Mouse (Mus musculus): Measurements from ENCODE around the gene Ces2a. TPM values are rescaled to one million over a fixed set of nuclear protein-coding genes. Genes with fewer than 3 reads are reported as not detected.

The Ces2a gene
- polyA plus RNA-seq, 1 experiment from 2014 or later = 2.7 TPM

DNA sequence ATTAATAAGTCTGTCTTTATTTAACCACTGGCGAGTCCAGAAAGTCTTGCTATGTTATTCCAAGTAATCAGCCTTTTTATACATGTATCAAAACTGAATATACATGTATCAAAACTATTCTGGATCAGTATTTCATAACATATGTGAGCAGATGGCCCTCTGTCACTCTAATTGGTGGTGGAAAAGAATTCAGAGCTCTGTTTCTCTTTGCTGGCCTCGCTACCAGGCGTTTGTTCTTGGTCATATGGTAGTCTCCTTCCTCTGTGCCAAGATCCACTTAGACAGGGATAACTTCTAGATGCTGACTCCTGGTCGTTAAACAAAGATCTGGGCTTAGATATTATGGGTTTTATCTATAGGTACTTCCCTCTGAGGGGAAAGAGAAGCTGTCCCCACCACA is 32.7 kb downstream of the Ces2a start:
- no peaks in the 10 kb centered on the region for H3K36me3 ChIP-seq
- no peak overlapping the region for H3K4me3 ChIP-seq (replicated peaks)
- H3K9ac ChIP-seq = no peak overlapping the region
- no peak overlapping the region for H3K27ac ChIP-seq
- H3K9me3 ChIP-seq = no peaks in the 10 kb centered on the region
- 70% methylated on average over 4 of the region's 4 CpGs for WGBS
- no peak overlapping the region for H3K4me2 ChIP-seq
- no peak for ATAC-seq (ENCODE audit: insufficient read depth, low FRiP score, low read depth)
- H3K4me1 ChIP-seq = no peaks in the 10 kb centered on the region
- H3K27me3 ChIP-seq (replicated peaks) = no peaks in the 10 kb centered on the region

DNA sequence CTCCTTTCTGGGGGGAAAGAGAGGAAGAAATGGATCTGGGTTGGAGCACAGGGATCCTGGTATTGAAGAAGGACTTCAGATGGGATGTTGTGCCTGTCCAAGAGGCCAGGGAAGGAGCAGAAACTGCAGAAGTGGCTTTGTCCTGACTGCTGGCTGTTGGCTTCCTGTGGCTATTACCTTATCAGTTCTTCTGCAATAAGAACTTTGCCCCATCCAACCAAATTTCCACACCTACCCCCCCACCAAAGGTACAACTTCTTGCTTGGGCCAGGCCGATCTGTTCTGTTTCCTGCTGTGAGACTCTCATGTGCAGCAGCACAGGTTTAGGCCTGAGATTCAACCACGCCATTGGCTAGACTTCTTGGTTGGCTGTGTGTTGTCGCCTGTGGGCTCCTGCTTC is 36.6 kb downstream of the Ces2a start:
- Histone ChIP-seq H3K4me2 (no peak overlapping the region), H3K36me3 (no peaks in the 10 kb centered on the region), H3K27ac (no peak overlapping the region), H3K9ac (no peak overlapping the region), H3K27me3 (replicated peaks) (no peaks in the 10 kb centered on the region), H3K9me3 (no peaks in the 10 kb centered on the region), H3K4me1 (no peaks in the 10 kb centered on the region), H3K4me3 (replicated peaks) (no peak overlapping the region)
- ATAC-seq (ENCODE audit: insufficient read depth, low FRiP score, low read depth) = no peak
- 87% methylated on average over 3 of the region's 3 CpGs for WGBS

DNA sequence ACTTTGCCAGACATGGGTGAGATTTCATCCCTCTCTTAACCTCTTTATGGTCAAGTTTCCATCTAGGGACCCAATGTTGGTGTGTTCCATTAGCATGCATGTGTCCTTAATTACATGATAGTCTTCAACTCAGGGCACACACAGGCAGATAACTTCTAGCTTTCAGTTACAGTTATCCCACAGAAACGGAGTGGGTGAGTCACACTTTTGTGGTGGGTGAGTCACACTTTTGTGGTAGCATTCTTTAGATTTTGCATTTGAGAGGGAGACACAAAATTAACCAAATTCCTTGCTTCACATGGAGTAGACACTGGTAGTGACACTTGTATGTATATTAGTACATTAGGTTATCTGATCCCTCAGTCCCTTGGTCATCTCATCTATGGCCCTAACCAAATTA is 53.2 kb downstream of the Ces2a start:
- H3K27ac ChIP-seq = no peak overlapping the region
- H3K4me1 ChIP-seq = no peaks in the 10 kb centered on the region
- no peak overlapping the region for H3K9ac ChIP-seq
- WGBS = 55% methylated on average over 1 of the region's 1 CpGs
- no peaks in the 10 kb centered on the region for H3K27me3 ChIP-seq (replicated peaks)
- no peaks in the 10 kb centered on the region for H3K9me3 ChIP-seq
- H3K36me3 ChIP-seq = no peaks in the 10 kb centered on the region
- ATAC-seq (ENCODE audit: insufficient read depth, low FRiP score, low read depth) = no peak
- no peak overlapping the region for H3K4me2 ChIP-seq
- no peak overlapping the region for H3K4me3 ChIP-seq (replicated peaks)

DNA sequence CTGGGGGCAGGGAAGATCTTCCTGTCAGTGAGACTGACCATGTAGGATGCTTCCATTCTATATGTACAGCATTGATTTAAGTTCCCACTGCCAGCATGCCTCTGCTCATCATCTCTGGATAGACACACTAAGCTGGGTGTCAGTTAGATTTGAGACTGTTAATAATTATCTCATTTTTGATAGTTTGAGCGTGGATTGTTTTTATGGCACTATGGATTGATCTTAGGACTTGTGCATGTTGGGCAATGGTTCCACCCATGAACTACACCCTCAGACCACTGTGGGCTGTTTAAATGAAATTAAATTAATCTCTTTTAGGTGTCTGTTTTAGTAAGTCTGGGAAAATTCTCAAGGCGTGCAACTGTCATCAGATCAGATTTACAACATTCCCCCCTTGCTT is 55.1 kb downstream of the Ces2a start:
- Histone ChIP-seq H3K4me3 (replicated peaks) (no peak overlapping the region), H3K36me3 (no peaks in the 10 kb centered on the region), H3K4me2 (no peak overlapping the region), H3K9me3 (no peaks in the 10 kb centered on the region), H3K27me3 (replicated peaks) (no peaks in the 10 kb centered on the region), H3K9ac (no peak overlapping the region), H3K27ac (no peak overlapping the region), H3K4me1 (no peaks in the 10 kb centered on the region)
- 71% methylated on average over 2 of the region's 2 CpGs for WGBS
- ATAC-seq (ENCODE audit: insufficient read depth, low FRiP score, low read depth) = no peak

GRCm38 (mm10) chr8:104789886-104790680 is 56.3 kb downstream of the Ces2a start:
- ATAC-seq (ENCODE audit: insufficient read depth, low FRiP score, low read depth) = no peak
- Histone ChIP-seq H3K4me3 (replicated peaks) (no peak overlapping the region), H3K4me1 (no peaks in the 10 kb centered on the region), H3K9me3 (no peaks in the 10 kb centered on the region), H3K27me3 (replicated peaks) (no peaks in the 10 kb centered on the region), H3K27ac (no peak overlapping the region), H3K4me2 (no peak overlapping the region), H3K9ac (no peak overlapping the region), H3K36me3 (no peaks in the 10 kb centered on the region)
- 50% methylated on average over 3 of the region's 3 CpGs for WGBS

Small RNA genes lying within 50 kb of the gene (microRNA-seq; reads per million reads assigned to microRNA genes)
- gene Gm44328 = not detected

Other genes with a start within 250 kb of the Ces2a start
- 0.21 and 0.32 TPM in 2 replicates for gene Terb1, start 224.1 kb upstream of the Ces2a start, polyA plus RNA-seq (2015; fragmentation: Nextera tagmentation; extraction: Ambion mirVana)
- 84.4 and 91.2 TPM in 2 replicates for gene Nae1, start 199.4 kb upstream of the Ces2a start, polyA plus RNA-seq (2015; fragmentation: Nextera tagmentation; extraction: Ambion mirVana)
- 1.0 TPM in 2 replicates for gene Car7, start 199.3 kb upstream of the Ces2a start, polyA plus RNA-seq (2015; fragmentation: Nextera tagmentation; extraction: Ambion mirVana)
- 11.8 and 13.4 TPM in 2 replicates for gene Pdp2, start 142.6 kb upstream of the Ces2a start, polyA plus RNA-seq (2015; fragmentation: Nextera tagmentation; extraction: Ambion mirVana)
- 0.92 and 2.7 TPM in 2 replicates for gene Cdh16, start 109.6 kb upstream of the Ces2a start, polyA plus RNA-seq (2015; fragmentation: Nextera tagmentation; extraction: Ambion mirVana)
- 6.5 and 7.9 TPM in 2 replicates for gene Rrad, start 102.7 kb upstream of the Ces2a start, polyA plus RNA-seq (2015; fragmentation: Nextera tagmentation; extraction: Ambion mirVana)
- 93.3 and 95.5 TPM in 2 replicates for gene Ciao2b, start 92.0 kb upstream of the Ces2a start, polyA plus RNA-seq (2015; fragmentation: Nextera tagmentation; extraction: Ambion mirVana)
- gene Ces2b, start 97.6 kb downstream of the Ces2a start, polyA plus RNA-seq (2015; fragmentation: Nextera tagmentation; extraction: Ambion mirVana) = 0.55 and 0.59 TPM in 2 replicates
- gene Ces2c, start 113.1 kb downstream of the Ces2a start, polyA plus RNA-seq (2015; fragmentation: Nextera tagmentation; extraction: Ambion mirVana) = 0.80 and 0.87 TPM in 2 replicates
- gene Ces2e, start 192.3 kb downstream of the Ces2a start, polyA plus RNA-seq (2015; fragmentation: Nextera tagmentation; extraction: Ambion mirVana) = 3.0 and 5.0 TPM in 2 replicates
- gene Ces2f, start 213.4 kb downstream of the Ces2a start, polyA plus RNA-seq (2015; fragmentation: Nextera tagmentation; extraction: Ambion mirVana) = 0.12 and 0.15 TPM in 2 replicates
- gene Ces2g, start 227.7 kb downstream of the Ces2a start, polyA plus RNA-seq (2015; fragmentation: Nextera tagmentation; extraction: Ambion mirVana) = 3.6 and 6.2 TPM in 2 replicates